Mouse (Mus musculus): ENCODE measurements around the gene Sox18. TPM values are rescaled to one million over a fixed set of nuclear protein-coding genes. Genes with fewer than 3 reads are reported as not detected.

Sox18 gene
- polyA plus RNA-seq, 1 experiment from 2014 or later = 16.3 TPM

GRCm38 (mm10) chr2:181687586-181687985, 16.1 kb upstream of the Sox18 start:
- Histone ChIP-seq H3K27ac (replicated peaks; ENCODE audit: low read depth, low read length) (no peak overlapping the region), H3K36me3 (ENCODE audit: control insufficient read depth, insufficient read depth, low read length) (peaks cover 42% of the 10 kb centered on the region), H3K4me2 (ENCODE audit: low read length) (no peak overlapping the region), H3K9ac (replicated peaks; ENCODE audit: low read length) (no peak overlapping the region), H3K9me3 (ENCODE audit: control insufficient read depth, low read length) (no peaks in the 10 kb centered on the region), H3K4me3 (replicated peaks; ENCODE audit: low read depth, low read length) (no peak overlapping the region), H3K27me3 (ENCODE audit: control insufficient read depth, insufficient read depth, low read length) (no peaks in the 10 kb centered on the region), H3K4me1 (ENCODE audit: control insufficient read depth, insufficient read depth, low read length) (peaks cover 1% of the 10 kb centered on the region)
- DNase-seq (no peak), ATAC-seq (ENCODE audit: low FRiP score, low TSS enrichment) (no peak)
- WGBS = 92% methylated on average over 8 of the region's 8 CpGs

GRCm38 (mm10) chr2:181685686-181686085, 14.2 kb upstream of the Sox18 start:
- no peak for DNase-seq
- 94% methylated on average over 4 of the region's 4 CpGs for whole genome bisulfite sequencing
- Histone ChIP-seq H3K4me1 (ENCODE audit: control insufficient read depth, insufficient read depth, low read length) (peaks cover 3% of the 10 kb centered on the region), H3K27ac (replicated peaks; ENCODE audit: low read depth, low read length) (no peak overlapping the region), H3K4me3 (replicated peaks; ENCODE audit: low read depth, low read length) (no peak overlapping the region), H3K9me3 (ENCODE audit: control insufficient read depth, low read length) (no peaks in the 10 kb centered on the region), H3K4me2 (ENCODE audit: low read length) (no peak overlapping the region), H3K27me3 (ENCODE audit: control insufficient read depth, insufficient read depth, low read length) (no peaks in the 10 kb centered on the region), H3K36me3 (ENCODE audit: control insufficient read depth, insufficient read depth, low read length) (peaks cover 42% of the 10 kb centered on the region), H3K9ac (replicated peaks; ENCODE audit: low read length) (no peak overlapping the region)
- no peak for ATAC-seq (ENCODE audit: low FRiP score, low TSS enrichment)

GRCm38 (mm10) chr2:181684713-181685112, 13.3 kb upstream of the Sox18 start:
- no peaks in the 10 kb centered on the region for H3K27me3 ChIP-seq (ENCODE audit: control insufficient read depth, insufficient read depth, low read length)
- DNase-seq (no peak), ATAC-seq (ENCODE audit: low FRiP score, low TSS enrichment) (no peak)
- no peaks in the 10 kb centered on the region for H3K9me3 ChIP-seq (ENCODE audit: control insufficient read depth, low read length)
- H3K9ac ChIP-seq (replicated peaks; ENCODE audit: low read length) = no peak overlapping the region
- 90% methylated on average over 1 of the region's 1 CpGs for WGBS
- H3K4me1 ChIP-seq (ENCODE audit: control insufficient read depth, insufficient read depth, low read length) = peaks cover 5% of the 10 kb centered on the region
- no peak overlapping the region for H3K4me2 ChIP-seq (ENCODE audit: low read length)
- peaks cover 40% of the 10 kb centered on the region for H3K36me3 ChIP-seq (ENCODE audit: control insufficient read depth, insufficient read depth, low read length)
- no peak overlapping the region for H3K4me3 ChIP-seq (replicated peaks; ENCODE audit: low read depth, low read length)
- H3K27ac ChIP-seq (replicated peaks; ENCODE audit: low read depth, low read length) = no peak overlapping the region

- no peak for ATAC-seq (ENCODE audit: low FRiP score, low TSS enrichment)
- no peak for DNase-seq
- WGBS = 68% methylated on average over 4 of the region's 4 CpGs
- Histone ChIP-seq H3K4me3 (replicated peaks; ENCODE audit: low read depth, low read length) (no peak overlapping the region), H3K27me3 (ENCODE audit: control insufficient read depth, insufficient read depth, low read length) (no peaks in the 10 kb centered on the region), H3K36me3 (ENCODE audit: control insufficient read depth, insufficient read depth, low read length) (peaks cover 27% of the 10 kb centered on the region), H3K9ac (replicated peaks; ENCODE audit: low read length) (no peak overlapping the region), H3K9me3 (ENCODE audit: control insufficient read depth, low read length) (no peaks in the 10 kb centered on the region), H3K4me1 (ENCODE audit: control insufficient read depth, insufficient read depth, low read length) (peaks cover 5% of the 10 kb centered on the region), H3K27ac (replicated peaks; ENCODE audit: low read depth, low read length) (no peak overlapping the region), H3K4me2 (ENCODE audit: low read length) (no peak overlapping the region)
Observed at GRCm38 (mm10) chr2:181683381-181683780, 11.9 kb upstream of the Sox18 start.

- no peaks in the 10 kb centered on the region for H3K27me3 ChIP-seq (ENCODE audit: control insufficient read depth, insufficient read depth, low read length)
- H3K9me3 ChIP-seq (ENCODE audit: control insufficient read depth, low read length) = no peaks in the 10 kb centered on the region
- no peak overlapping the region for H3K27ac ChIP-seq (replicated peaks; ENCODE audit: low read depth, low read length)
- H3K4me1 ChIP-seq (ENCODE audit: control insufficient read depth, insufficient read depth, low read length) = peaks cover 5% of the 10 kb centered on the region
- no peak for DNase-seq
- no peak for ATAC-seq (ENCODE audit: low FRiP score, low TSS enrichment)
- no peak overlapping the region for H3K4me2 ChIP-seq (ENCODE audit: low read length)
- no peak overlapping the region for H3K4me3 ChIP-seq (replicated peaks; ENCODE audit: low read depth, low read length)
- no peak overlapping the region; the same call in 1 of the 2 replicates for H3K9ac ChIP-seq (replicated peaks; ENCODE audit: low read length)
- peaks cover 13% of the 10 kb centered on the region for H3K36me3 ChIP-seq (ENCODE audit: control insufficient read depth, insufficient read depth, low read length)
- 92% methylated on average over 1 of the region's 1 CpGs for WGBS
Observed at GRCm38 (mm10) chr2:181681978-181682377, 10.5 kb upstream of the Sox18 start.

GRCm38 (mm10) chr2:181680716-181681117, 9.3 kb upstream of the Sox18 start:
- DNase-seq (no peak), ATAC-seq (ENCODE audit: low FRiP score, low TSS enrichment) (peak; percentile 21; the same call in 1 of the 2 replicates)
- Histone ChIP-seq H3K27me3 (ENCODE audit: control insufficient read depth, insufficient read depth, low read length) (no peaks in the 10 kb centered on the region), H3K4me1 (ENCODE audit: control insufficient read depth, insufficient read depth, low read length) (peaks cover 6% of the 10 kb centered on the region), H3K4me3 (replicated peaks; ENCODE audit: low read depth, low read length) (peak overlapping the region; percentile 63), H3K9me3 (ENCODE audit: control insufficient read depth, low read length) (no peaks in the 10 kb centered on the region), H3K4me2 (ENCODE audit: low read length) (peak overlapping the region; percentile 93), H3K27ac (replicated peaks; ENCODE audit: low read depth, low read length) (peak overlapping the region; percentile 64; the same call in 1 of the 2 replicates), H3K9ac (replicated peaks; ENCODE audit: low read length) (peak overlapping the region; percentile 89), H3K36me3 (ENCODE audit: control insufficient read depth, insufficient read depth, low read length) (peaks cover under 1% of the 10 kb centered on the region)
- 19% methylated on average over 7 of the region's 7 CpGs for WGBS

GRCm38 (mm10) chr2:181679951-181680715, 8.7 kb upstream of the Sox18 start, which contains the start of gene Tcea2:
Tcea2 (plus strand) TSS chr2:181680310.
- peak within 1 kb of the TSS; percentile 93 for H3K4me2 ChIP-seq (ENCODE audit: low read length)
- H3K27me3 ChIP-seq (ENCODE audit: control insufficient read depth, insufficient read depth, low read length) = no peaks in the 10 kb centered on the region
- DNase-seq (peak; percentile 85), ATAC-seq (ENCODE audit: low FRiP score, low TSS enrichment) (peak; percentile 71)
- H3K4me3 ChIP-seq (replicated peaks; ENCODE audit: low read depth, low read length) = peak within 1 kb of the TSS; percentile 63
- H3K9me3 ChIP-seq (ENCODE audit: control insufficient read depth, low read length) = no peaks in the 10 kb centered on the region
- H3K4me1 ChIP-seq (ENCODE audit: control insufficient read depth, insufficient read depth, low read length) = peaks cover 12% of the 10 kb centered on the region
- H3K36me3 ChIP-seq (ENCODE audit: control insufficient read depth, insufficient read depth, low read length) = no peaks in the 10 kb centered on the region
- peak within 1 kb of the TSS; percentile 64 for H3K27ac ChIP-seq (replicated peaks; ENCODE audit: low read depth, low read length)
- WGBS = under 1% methylated on average over 59 of the region's 69 CpGs
- H3K9ac ChIP-seq (replicated peaks; ENCODE audit: low read length) = peak within 1 kb of the TSS; percentile 89

- Histone ChIP-seq H3K4me1 (ENCODE audit: control insufficient read depth, insufficient read depth, low read length) (peaks cover 14% of the 10 kb centered on the region), H3K4me3 (replicated peaks; ENCODE audit: low read depth, low read length) (no peak overlapping the region), H3K4me2 (ENCODE audit: low read length) (no peak overlapping the region), H3K9me3 (ENCODE audit: control insufficient read depth, low read length) (no peaks in the 10 kb centered on the region), H3K9ac (replicated peaks; ENCODE audit: low read length) (no peak overlapping the region), H3K27me3 (ENCODE audit: control insufficient read depth, insufficient read depth, low read length) (no peaks in the 10 kb centered on the region), H3K27ac (replicated peaks; ENCODE audit: low read depth, low read length) (no peak overlapping the region), H3K36me3 (ENCODE audit: control insufficient read depth, insufficient read depth, low read length) (no peaks in the 10 kb centered on the region)
- DNase-seq (peak; percentile 86), ATAC-seq (ENCODE audit: low FRiP score, low TSS enrichment) (no peak)
- 56% methylated on average over 1 of the region's 1 CpGs for WGBS
Observed at GRCm38 (mm10) chr2:181678780-181679179, 7.3 kb upstream of the Sox18 start.

GRCm38 (mm10) chr2:181677755-181678098, 6.3 kb upstream of the Sox18 start:
- H3K27ac ChIP-seq (replicated peaks; ENCODE audit: low read depth, low read length) = no peak overlapping the region
- no peak overlapping the region for H3K4me2 ChIP-seq (ENCODE audit: low read length)
- DNase-seq = no peak
- no peak overlapping the region for H3K9ac ChIP-seq (replicated peaks; ENCODE audit: low read length)
- no peaks in the 10 kb centered on the region for H3K36me3 ChIP-seq (ENCODE audit: control insufficient read depth, insufficient read depth, low read length)
- H3K27me3 ChIP-seq (ENCODE audit: control insufficient read depth, insufficient read depth, low read length) = peaks cover 9% of the 10 kb centered on the region
- no peak for ATAC-seq (ENCODE audit: low FRiP score, low TSS enrichment)
- H3K9me3 ChIP-seq (ENCODE audit: control insufficient read depth, low read length) = no peaks in the 10 kb centered on the region
- 53% methylated on average over 3 of the region's 3 CpGs for WGBS
- H3K4me3 ChIP-seq (replicated peaks; ENCODE audit: low read depth, low read length) = no peak overlapping the region
- H3K4me1 ChIP-seq (ENCODE audit: control insufficient read depth, insufficient read depth, low read length) = peaks cover 14% of the 10 kb centered on the region
